Mouse (Mus musculus): ENCODE measurements at regions not wholly inside any gene's neighbourhood (a gene's known extent, or its start where the extent isn't known, plus 50 kb on each side); places are given as distances from the start of the nearest gene placed in this dataset.

DNA sequence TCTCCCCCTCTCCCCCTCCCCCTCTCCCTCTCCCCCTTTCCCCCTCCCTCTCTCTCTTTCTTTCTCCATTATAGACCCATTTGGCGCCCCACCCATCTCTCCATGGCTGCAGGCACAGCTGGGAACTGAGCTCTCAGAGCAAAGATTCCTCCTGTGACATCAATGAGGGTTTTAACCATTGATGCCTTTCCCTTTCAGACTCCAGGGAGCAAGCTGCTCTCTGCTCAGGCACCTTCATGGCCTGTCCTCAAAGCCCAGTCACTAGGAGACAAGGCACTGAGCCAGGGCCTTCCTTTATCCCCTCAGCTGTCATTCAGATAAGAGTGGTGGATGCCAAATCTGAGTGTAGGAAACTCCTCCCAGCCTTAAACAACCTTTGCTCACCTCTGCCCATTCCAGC is 56.8 kb upstream of the Gm45716 start:
- no peak for TF ChIP-seq CTCF (IDR thresholded peaks at IDR 0.05; ENCODE audit: low read depth)
- no peaks in the 10 kb centered on the region for H3K36me3 ChIP-seq (ENCODE audit: control insufficient read depth, insufficient read depth)
- no peak overlapping the region for H3K4me3 ChIP-seq (ENCODE audit: low read depth, low read length)
- no peak overlapping the region for H3K4me2 ChIP-seq (replicated peaks; ENCODE audit: low read depth)
- WGBS, result 25% methylated on average over 1 of the region's 1 CpGs
- H3K9me3 ChIP-seq (ENCODE audit: control insufficient read depth), result no peaks in the 10 kb centered on the region
- H3K4me1 ChIP-seq (replicated peaks; ENCODE audit: control insufficient read depth, insufficient read depth, low read length), result no peaks in the 10 kb centered on the region
- no peak overlapping the region for H3K27ac ChIP-seq (ENCODE audit: low read depth, low read length)
- no peak for ATAC-seq
- H3K9ac ChIP-seq (ENCODE audit: low read depth, low read length), result no peak overlapping the region
- H3K27me3 ChIP-seq (replicated peaks; ENCODE audit: control insufficient read depth, insufficient read depth, low read length), result no peaks in the 10 kb centered on the region

DNA sequence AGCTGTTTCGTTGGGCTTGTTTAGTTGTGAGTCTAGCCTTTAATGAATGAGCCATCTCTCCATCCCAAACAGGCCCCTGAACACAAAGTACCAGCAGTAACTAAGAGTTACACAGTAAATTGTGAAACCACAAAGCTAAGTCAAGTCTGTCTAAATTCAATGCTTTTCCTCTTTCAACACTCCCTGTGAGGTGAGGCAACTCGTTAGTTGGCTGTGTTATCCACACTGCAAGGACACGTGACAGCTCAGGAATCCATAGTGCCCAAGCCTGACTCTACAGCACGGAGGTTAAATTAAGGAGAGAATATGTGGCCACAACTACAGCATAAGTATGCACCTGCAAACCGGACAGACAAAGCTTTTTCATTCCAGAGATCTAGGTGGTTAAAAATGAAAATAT is 54.9 kb upstream of the Gm45716 start:
- 66% methylated on average over 5 of the region's 5 CpGs for WGBS
- no peak for TF ChIP-seq CTCF (IDR thresholded peaks at IDR 0.05; ENCODE audit: low read depth)
- no peaks in the 10 kb centered on the region for H3K36me3 ChIP-seq (ENCODE audit: control insufficient read depth, insufficient read depth)

DNA sequence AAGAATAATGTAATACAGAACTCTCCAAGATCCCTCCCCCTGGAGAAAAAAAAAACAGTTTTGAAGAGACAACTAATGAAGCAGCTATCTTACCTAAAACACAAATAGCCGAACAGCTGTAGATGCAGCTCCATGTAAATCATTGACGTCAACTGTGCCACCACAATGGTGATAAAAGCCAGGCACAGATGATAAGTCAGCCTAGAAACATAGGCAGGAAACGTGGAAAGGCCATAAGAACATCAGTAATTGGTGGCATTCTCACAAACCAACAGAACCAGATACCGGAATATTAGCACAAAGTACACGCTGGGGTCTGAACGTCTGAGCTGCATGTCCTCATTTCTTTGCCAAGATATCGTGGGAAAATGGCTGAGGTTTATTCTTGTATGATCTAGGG is 51.2 kb upstream of the Gm45716 start:
- Histone ChIP-seq H3K36me3 (ENCODE audit: control insufficient read depth, insufficient read depth) (no peaks in the 10 kb centered on the region), H3K27me3 (replicated peaks; ENCODE audit: control insufficient read depth, insufficient read depth, low read length) (no peaks in the 10 kb centered on the region), H3K4me1 (replicated peaks; ENCODE audit: control insufficient read depth, insufficient read depth, low read length) (no peaks in the 10 kb centered on the region), H3K27ac (ENCODE audit: low read depth, low read length) (no peak overlapping the region), H3K4me3 (ENCODE audit: low read depth, low read length) (no peak overlapping the region), H3K9me3 (ENCODE audit: control insufficient read depth) (no peaks in the 10 kb centered on the region), H3K9ac (ENCODE audit: low read depth, low read length) (no peak overlapping the region), H3K4me2 (replicated peaks; ENCODE audit: low read depth) (no peak overlapping the region)
- ATAC-seq, result no peak
- 70% methylated on average over 7 of the region's 7 CpGs for WGBS
- no peak for TF ChIP-seq CTCF (IDR thresholded peaks at IDR 0.05; ENCODE audit: low read depth)

More for the DNA sequence above, 54.9 kb upstream of the Gm45716 start:
- H3K9me3 ChIP-seq (ENCODE audit: control insufficient read depth), result no peaks in the 10 kb centered on the region
- H3K27ac ChIP-seq (ENCODE audit: low read depth, low read length), result no peak overlapping the region
- H3K4me3 ChIP-seq (ENCODE audit: low read depth, low read length), result no peak overlapping the region
- H3K27me3 ChIP-seq (replicated peaks; ENCODE audit: control insufficient read depth, insufficient read depth, low read length), result no peaks in the 10 kb centered on the region
- H3K9ac ChIP-seq (ENCODE audit: low read depth, low read length), result no peak overlapping the region
- no peak overlapping the region for H3K4me2 ChIP-seq (replicated peaks; ENCODE audit: low read depth)
- ATAC-seq, result no peak
- no peaks in the 10 kb centered on the region for H3K4me1 ChIP-seq (replicated peaks; ENCODE audit: control insufficient read depth, insufficient read depth, low read length)
